Mouse (Mus musculus): ENCODE results near the gene Csnk1g2.

Gene Csnk1g2

GRCm38 (mm10) chr10:80679556-80680259 is 57.1 kb downstream of the Csnk1g2 start:
- peak in 1 of 2 experiments; percentile 34 for DNase-seq (ENCODE audit: low spot score in 2 of 2)

GRCm38 (mm10) chr10:80680260-80680696 is 57.6 kb downstream of the Csnk1g2 start:
- peak in 1 of 2 experiments; percentile 17 for DNase-seq (ENCODE audit: low spot score in 2 of 2)

DNA sequence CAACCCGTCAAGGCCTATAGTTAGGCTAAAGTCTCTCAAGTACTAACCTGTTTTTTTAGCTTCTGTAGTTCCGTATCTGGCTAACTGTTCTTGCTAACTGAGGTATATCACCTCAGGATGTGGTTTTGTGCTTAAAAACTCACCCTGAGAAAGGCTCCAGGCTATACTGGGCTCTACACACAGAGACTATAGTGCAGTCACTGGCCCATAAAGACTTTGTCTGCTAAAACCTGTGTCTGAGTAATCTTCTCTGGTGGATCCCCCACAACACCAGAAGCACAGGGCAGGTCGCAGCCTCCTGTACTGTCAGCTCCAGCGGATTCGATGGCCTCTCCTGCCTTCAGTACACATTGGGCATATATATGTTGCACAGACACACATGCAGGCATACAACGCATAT is 59.4 kb downstream of the Csnk1g2 start:
- DNase-seq (ENCODE audit: low spot score in 2 of 2), result peak in 1 of 2 experiments; percentile 32

DNA sequence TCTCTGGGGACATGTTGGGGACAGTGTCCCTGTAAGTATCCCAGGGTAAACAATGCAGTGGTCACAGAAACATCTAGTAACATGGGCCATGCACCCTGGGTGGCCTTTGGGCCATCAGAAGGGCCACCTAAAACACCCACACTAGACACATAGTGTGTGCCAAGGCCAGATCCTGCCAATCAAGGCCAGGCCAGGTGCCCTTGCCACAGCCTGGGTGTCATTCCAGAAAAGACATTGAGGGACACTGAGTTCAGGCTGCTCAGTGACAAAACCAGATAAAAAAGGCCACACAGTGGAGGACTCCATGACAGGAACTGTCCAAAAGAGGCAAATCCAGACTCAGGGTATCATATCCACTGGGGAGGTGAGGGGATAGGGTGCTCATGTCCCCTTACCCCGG is 61.0 kb downstream of the Csnk1g2 start:
- DNase-seq (ENCODE audit: low spot score in 2 of 2), result no peak

DNA sequence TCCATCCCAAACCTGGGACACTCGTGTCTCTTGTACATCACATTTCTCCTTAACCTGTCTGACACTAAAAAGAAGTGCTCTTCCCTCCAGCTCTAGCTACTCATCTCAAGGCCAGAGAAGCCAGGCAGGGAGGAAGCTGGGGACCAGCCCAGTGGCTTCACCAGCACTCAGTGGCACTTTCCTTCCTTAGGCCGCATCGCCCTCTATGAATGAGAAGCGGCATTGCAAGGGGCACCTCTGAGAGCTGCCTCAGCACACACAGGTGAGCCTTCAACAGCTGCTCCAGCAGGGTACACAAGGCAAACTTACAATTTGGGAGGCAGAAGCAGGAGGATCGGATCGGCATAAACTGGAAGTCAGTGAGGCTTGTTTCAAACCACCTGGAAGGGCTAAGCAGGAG is 61.6 kb downstream of the Csnk1g2 start:
- peak; percentile 87 to 92 for DNase-seq (ENCODE audit: low spot score in 2 of 2)

DNA sequence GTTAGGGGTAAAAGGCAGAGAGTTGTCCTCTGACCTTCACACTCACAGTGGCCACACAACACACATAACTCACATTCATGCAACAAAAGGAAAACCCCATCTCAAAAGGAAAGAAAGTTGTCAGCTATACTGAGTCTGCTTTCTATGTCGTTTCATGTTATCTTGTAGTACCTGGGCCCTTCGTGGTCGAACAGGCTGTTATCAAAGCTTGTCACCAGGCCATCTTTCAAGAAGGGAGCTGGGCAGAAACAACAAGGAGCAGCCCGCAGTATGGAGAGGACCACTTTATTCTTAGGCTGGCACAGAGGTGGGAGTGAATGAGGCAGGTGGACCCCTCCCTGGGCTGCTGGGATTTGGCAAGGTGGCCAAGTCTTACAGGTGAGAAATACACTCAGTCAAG is 62.3 kb downstream of the Csnk1g2 start:
- DNase-seq (ENCODE audit: low spot score in 2 of 2), result peak in 1 of 2 experiments; percentile 46

DNA sequence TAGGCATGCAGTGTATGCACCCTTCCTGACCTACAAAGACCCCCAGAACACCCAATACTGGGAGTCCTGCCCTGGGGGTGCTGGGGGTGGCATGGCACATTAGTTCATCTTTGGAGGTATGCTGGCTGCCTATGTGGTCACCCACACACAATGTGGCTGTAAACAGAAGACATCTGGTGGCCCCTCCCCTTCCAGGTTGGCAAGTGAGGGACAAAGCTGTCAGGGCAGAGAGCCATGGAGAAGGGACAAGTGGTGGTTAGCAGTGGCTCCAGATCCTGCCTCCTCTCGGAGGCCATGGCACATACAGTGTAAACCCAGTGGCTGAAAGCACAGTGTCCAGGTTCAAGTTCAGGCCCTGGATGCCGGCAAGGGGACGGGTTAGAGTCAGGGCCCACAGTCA is 64.0 kb downstream of the Csnk1g2 start:
- no peak for DNase-seq (ENCODE audit: low spot score in 2 of 2)

DNA sequence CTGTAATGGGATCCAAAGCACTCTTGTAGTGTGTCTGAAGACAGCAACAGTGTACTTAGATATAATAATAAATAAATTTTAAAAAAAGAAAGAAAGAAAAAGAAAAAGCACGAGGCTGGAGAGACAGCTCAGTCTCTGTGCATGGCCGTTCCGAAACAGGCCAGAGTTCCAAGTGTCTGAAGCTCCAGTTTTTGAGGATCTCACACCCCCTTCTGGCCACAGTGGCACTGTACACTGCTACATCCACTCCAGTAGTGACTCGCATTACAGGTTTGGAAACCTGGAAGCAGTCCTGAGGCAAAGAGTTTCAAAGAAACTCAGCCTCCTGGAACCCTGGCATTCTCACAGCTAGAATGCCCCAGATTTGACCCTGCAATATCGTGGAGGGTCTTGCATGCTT is 65.2 kb downstream of the Csnk1g2 start:
- DNase-seq (ENCODE audit: low spot score in 2 of 2), result peak in 1 of 2 experiments; percentile 78
